Mouse (Mus musculus) brain, adult 2 months (tissue): Measurements from ENCODE around the gene Cdkn2d.
"Not testable (repeated sequence)": the region's sequence is repeated elsewhere in the genome, so short reads cannot be mapped to it uniquely, and the experiment has no call there.

Experiments used
- DNase-seq: peaks from one replicate; pipeline ENCODE4 v3.0.0; 2011; ENCODE audit warnings: low read depth, low spot score

Gene Cdkn2d

GRCm38 (mm10) chr9:21275727-21276126 is 15.5 kb downstream of the Cdkn2d start:
- no peak for DNase-seq

- DNase-seq: no peak
Observed at GRCm38 (mm10) chr9:21275013-21275710, 16.0 kb downstream of the Cdkn2d start.

GRCm38 (mm10) chr9:21274336-21274735 is 16.9 kb downstream of the Cdkn2d start:
- DNase-seq: no peak

- no peak for DNase-seq
Observed at GRCm38 (mm10) chr9:21273520-21274228, 17.5 kb downstream of the Cdkn2d start.

GRCm38 (mm10) chr9:21273094-21273493 is 18.1 kb downstream of the Cdkn2d start:
- DNase-seq: no peak

- DNase-seq: no peak
Observed at GRCm38 (mm10) chr9:21272391-21272790, 18.8 kb downstream of the Cdkn2d start.

GRCm38 (mm10) chr9:21269590-21269989 is 21.6 kb downstream of the Cdkn2d start:
- not testable (repeated sequence) for DNase-seq

GRCm38 (mm10) chr9:21268305-21268704 is 22.9 kb downstream of the Cdkn2d start:
- no peak for DNase-seq

- no peak for DNase-seq
Observed at GRCm38 (mm10) chr9:21266889-21267288, 24.3 kb downstream of the Cdkn2d start.

GRCm38 (mm10) chr9:21265611-21266010 is 25.6 kb downstream of the Cdkn2d start:
- no peak for DNase-seq

- DNase-seq: peak; percentile 100
Observed at GRCm38 (mm10) chr9:21265000-21265561, 26.1 kb downstream of the Cdkn2d start, which contains the start of gene Atg4d. Gene Atg4d (plus strand): TSS chr9:21265293.

GRCm38 (mm10) chr9:21264272-21264999 is 26.8 kb downstream of the Cdkn2d start:
- no peak for DNase-seq

GRCm38 (mm10) chr9:21261831-21262230 is 29.4 kb downstream of the Cdkn2d start:
- DNase-seq: no peak

- no peak for DNase-seq
Observed at GRCm38 (mm10) chr9:21260491-21261040, 30.6 kb downstream of the Cdkn2d start.

- DNase-seq: not testable (repeated sequence)
Observed at GRCm38 (mm10) chr9:21256349-21256748, 34.9 kb downstream of the Cdkn2d start.

- DNase-seq: no peak
Observed at GRCm38 (mm10) chr9:21254690-21255089, 36.5 kb downstream of the Cdkn2d start.

GRCm38 (mm10) chr9:21251116-21251735 is 40.0 kb downstream of the Cdkn2d start:
- DNase-seq: no peak

GRCm38 (mm10) chr9:21250509-21250908 is 40.7 kb downstream of the Cdkn2d start:
- DNase-seq: no peak

GRCm38 (mm10) chr9:21249629-21250508 is 41.3 kb downstream of the Cdkn2d start:
- no peak for DNase-seq

- peak; percentile 87 for DNase-seq
Observed at GRCm38 (mm10) chr9:21248326-21248725, 42.9 kb downstream of the Cdkn2d start, which contains the start of gene S1pr5. Gene S1pr5 (minus strand): TSS chr9:21248443.
